Mouse (Mus musculus) forebrain, embryonic 12.5 days (tissue): ENCODE results near the gene Cpped1. TPM values are rescaled to one million over a fixed set of nuclear protein-coding genes. Genes with fewer than 3 reads are reported as not detected.

Source experiments
- ATAC-seq: fragments of 200-750 bp; cut with Nextera tagmentation; 2 replicates; pipeline ENCODE4 v1.8.0; 2017; ENCODE audit warnings: moderate TSS enrichment; ENCODE audit not compliant: low FRiP score
- H3K27ac ChIP-seq: fragments of 300-500 bp; sonication (generic); 2 replicates; pipeline ENCODE4 v1.5.1; 2016; ENCODE audit warnings: mild to moderate bottlenecking
- H3K27me3 ChIP-seq: fragments of 300-500 bp; sonication (generic); 2 replicates; pipeline ENCODE4 v1.6.1; 2016; ENCODE audit warnings: mild to moderate bottlenecking
- H3K36me3 ChIP-seq: fragments of 300-500 bp; sonication (generic); replicated peaks from 2 replicates; pipeline ENCODE4 v1.6.1; 2016; ENCODE audit warnings: mild to moderate bottlenecking
- H3K4me1 ChIP-seq: fragments of 300-500 bp; sonication (generic); 2 replicates; pipeline ENCODE4 v1.6.1; 2016
- H3K4me2 ChIP-seq: fragments of 300-500 bp; sonication (generic); 2 replicates; pipeline ENCODE4 v1.6.1; 2016; ENCODE audit warnings: mild to moderate bottlenecking, moderate library complexity
- H3K4me3 ChIP-seq: fragments of 300-500 bp; sonication (generic); replicated peaks from 2 replicates; pipeline ENCODE4 v1.5.1; 2016; ENCODE audit warnings: mild to moderate bottlenecking
- H3K9ac ChIP-seq: fragments of 300-500 bp; sonication (generic); 2 replicates; pipeline ENCODE4 v1.6.1; 2016; ENCODE audit warnings: mild to moderate bottlenecking
- H3K9me3 ChIP-seq: fragments of 300-500 bp; sonication (generic); 2 replicates; pipeline ENCODE4 v1.6.1; 2016
- WGBS: fragments of 180-500 bp; shearing (Covaris S2); methylation state at CpG from one replicate; pipeline ENCODE4 v1.1.7; 2016; 5-methylcytosine and 5-hydroxymethylcytosine counted together
- polyA plus RNA-seq: library from polyadenylated mRNA; unstranded; fragments of >200 nt; fragmentation: Nextera tagmentation; extraction: Ambion mirVana; gene quantifications from 2 replicates; pipeline ENCODE4 v1.2.1, GENCODE M21; 2016

Gene Cpped1
- polyA plus RNA-seq, 1 experiment from 2014 or later: 14.0 TPM

- 88% methylated on average over 9 of the region's 9 CpGs for WGBS
- ATAC-seq: no peak
- H3K27ac ChIP-seq: no peak overlapping the region
- no peak overlapping the region for H3K9ac ChIP-seq
- H3K4me2 ChIP-seq: no peak overlapping the region
- no peak overlapping the region for H3K4me3 ChIP-seq
- no peaks in the 10 kb centered on the region for H3K36me3 ChIP-seq
- no peaks in the 10 kb centered on the region for H3K4me1 ChIP-seq
- H3K9me3 ChIP-seq: no peaks in the 10 kb centered on the region
- no peaks in the 10 kb centered on the region for H3K27me3 ChIP-seq
Measured at GRCm38 (mm10) chr16:11755281-11756066, 153.8 kb downstream of the Cpped1 start.

GRCm38 (mm10) chr16:11754136-11754535, 155.1 kb downstream of the Cpped1 start:
- H3K27me3 ChIP-seq: no peaks in the 10 kb centered on the region
- ATAC-seq: no peak
- WGBS: 94% methylated on average over 2 of the region's 2 CpGs

More at GRCm38 (mm10) chr16:11754136-11754535, 155.1 kb downstream of the Cpped1 start:
- no peak overlapping the region for H3K27ac ChIP-seq
- H3K9me3 ChIP-seq: no peaks in the 10 kb centered on the region
- H3K9ac ChIP-seq: no peak overlapping the region
- H3K4me3 ChIP-seq: no peak overlapping the region
- H3K4me1 ChIP-seq: no peaks in the 10 kb centered on the region
- H3K36me3 ChIP-seq: no peaks in the 10 kb centered on the region
- H3K4me2 ChIP-seq: no peak overlapping the region

Other genes starting within 250 kb of the Cpped1 start
- 0.82 and 1.5 TPM in 2 replicates for gene Shisa9, start 74.7 kb upstream of the Cpped1 start, polyA plus RNA-seq